Mouse (Mus musculus) urinary bladder, postnatal 36 days (tissue): ENCODE results near the gene Olfr557.

Experiments used
- DNase-seq, 2 experiments: peaks; one replicate each; pipeline ENCODE4 v3.0.0; 2022; ENCODE audit warnings: low spot score in 2 of 2, mixed read lengths in 1 of 2

Gene Olfr557

DNA sequence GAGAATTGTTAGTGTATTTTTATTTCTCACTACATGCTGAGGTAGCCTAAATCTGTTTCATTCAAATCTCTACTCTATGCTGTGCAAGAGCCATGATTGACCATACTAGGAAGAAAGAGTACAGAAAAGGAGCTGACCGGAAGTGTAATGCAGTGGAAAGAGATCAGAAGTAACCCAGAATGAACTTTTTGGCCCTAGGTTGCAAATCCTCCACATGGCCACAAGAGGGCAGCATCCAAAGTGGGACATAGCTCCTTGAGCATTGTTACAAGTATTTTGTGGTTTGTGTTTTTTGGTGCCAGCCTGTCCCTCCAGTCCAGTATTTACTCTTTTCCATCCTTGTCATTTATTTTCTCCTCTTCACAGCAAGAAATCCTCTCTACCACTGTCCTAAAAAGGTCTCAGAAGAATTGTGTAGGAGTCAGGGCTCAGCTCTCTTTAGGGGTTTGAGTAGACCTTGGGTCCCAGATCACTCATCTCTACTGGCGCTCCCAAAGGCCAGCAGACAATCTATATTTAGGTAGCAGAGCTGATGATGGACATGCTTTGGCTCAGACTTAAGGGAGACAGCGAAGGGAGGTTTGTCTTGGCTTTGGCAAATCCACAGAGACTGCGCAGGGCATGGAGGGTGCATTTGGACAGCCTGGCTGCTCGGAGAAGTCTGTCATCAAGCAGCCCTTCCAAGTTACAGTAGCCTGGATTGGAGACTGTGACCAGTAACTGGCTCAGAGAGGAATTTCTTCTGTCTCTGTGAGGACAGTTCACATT, at the start of gene Olfr557:
TSS of gene Olfr557 (plus strand) at position 553 of the 768 bp plus-strand sequence.
- DNase-seq: no peak

GRCm38 (mm10) chr7:102658523-102658922, 37.2 kb upstream of the Olfr557 start, which contains the start of gene Olfr555:
Olfr555 (plus strand) TSS chr7:102658823.
- DNase-seq: no peak

DNA sequence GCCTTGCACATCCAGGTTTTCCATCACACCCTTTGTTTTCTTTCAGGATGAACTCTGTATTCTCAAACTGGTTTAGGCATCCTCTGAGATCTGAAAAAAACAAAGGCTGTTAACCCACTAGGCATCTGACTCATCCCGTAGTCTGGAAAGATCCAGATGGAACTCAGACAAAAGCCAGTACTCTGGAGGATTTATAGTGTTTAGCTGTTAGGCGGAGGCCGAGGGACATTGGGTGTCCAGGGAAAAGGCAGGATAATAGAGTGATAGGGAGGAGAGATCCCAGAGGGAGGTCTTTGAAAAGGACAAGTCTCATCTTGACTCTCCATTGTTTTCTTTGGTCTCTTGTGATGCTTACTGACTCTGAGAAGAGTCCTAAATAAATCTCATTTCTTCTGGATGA, 31.1 kb upstream of the Olfr557 start, which contains the start of gene Olfr556:
TSS of gene Olfr556 (plus strand) at position 301 of the 400 bp plus-strand sequence.
- DNase-seq: no peak

DNA sequence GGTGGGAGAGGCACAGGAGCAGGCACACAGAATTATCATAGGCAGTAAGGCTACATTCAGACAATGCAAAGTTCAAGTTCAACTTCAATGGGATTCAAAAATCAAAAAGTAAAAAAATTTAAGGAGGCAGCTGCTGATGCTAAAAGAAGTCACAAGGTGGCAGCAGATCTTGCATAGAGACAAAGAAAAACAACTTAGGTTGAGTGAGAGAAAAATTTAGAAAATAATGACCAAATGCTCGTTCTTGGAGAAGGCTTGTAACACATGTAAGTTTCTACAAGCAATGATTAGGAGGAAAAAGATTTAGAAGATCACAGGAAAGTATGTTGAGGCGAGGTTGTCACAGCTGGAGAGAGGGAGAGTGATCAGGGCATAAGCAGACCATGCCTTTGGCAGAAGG, 30.3 kb upstream of the Olfr557 start:
- DNase-seq: no peak

- no peak for DNase-seq
Observed at GRCm38 (mm10) chr7:102676225-102676624, 19.5 kb upstream of the Olfr557 start.

DNA sequence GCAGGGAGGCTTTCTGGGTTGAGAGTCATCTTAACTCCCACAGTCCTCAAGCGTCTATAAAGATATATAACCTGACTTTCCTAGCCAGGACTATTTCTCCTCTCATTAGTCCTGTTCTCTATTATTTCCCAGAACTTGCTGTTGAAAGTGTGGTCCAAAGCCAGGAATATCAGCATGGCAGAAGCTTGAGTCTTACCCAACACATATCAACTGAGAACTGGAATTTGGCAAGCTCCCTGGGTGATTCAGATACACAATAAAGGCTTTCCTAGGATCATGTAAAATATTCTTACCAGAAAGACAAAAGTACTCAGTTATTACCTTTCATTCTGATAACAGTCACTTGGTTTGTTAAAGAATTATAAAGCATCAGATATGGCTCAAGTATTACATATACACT, 13.8 kb upstream of the Olfr557 start:
- DNase-seq: no peak

- peak; percentile 83 to 93 for DNase-seq
Observed at GRCm38 (mm10) chr7:102686944-102687501, 8.7 kb upstream of the Olfr557 start, which contains the start of gene Trim68. Trim68 (minus strand) TSS chr7:102687327.

DNA sequence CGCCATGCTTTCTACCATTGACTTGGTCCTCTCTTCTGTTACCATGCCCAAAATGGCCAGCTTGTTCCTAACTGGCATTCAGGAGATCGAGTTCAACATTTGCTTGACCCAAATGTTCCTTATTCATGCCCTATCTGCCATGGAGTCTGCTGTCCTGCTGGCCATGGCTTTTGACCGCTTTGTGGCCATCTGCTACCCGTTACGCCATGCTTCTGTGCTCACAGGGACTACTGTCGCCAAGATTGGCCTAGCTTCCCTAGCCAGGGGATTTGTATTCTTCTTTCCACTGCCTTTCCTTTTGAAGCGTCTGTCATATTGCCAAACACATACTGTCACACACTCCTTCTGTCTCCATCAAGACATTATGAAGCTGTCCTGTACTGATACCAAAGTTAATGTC, 2.8 kb downstream of the Olfr557 start:
- no peak for DNase-seq

- no peak for DNase-seq
Observed at GRCm38 (mm10) chr7:102701915-102702314, 6.2 kb downstream of the Olfr557 start, which contains the start of gene Olfr558. Olfr558 (plus strand) TSS chr7:102702215.

DNA sequence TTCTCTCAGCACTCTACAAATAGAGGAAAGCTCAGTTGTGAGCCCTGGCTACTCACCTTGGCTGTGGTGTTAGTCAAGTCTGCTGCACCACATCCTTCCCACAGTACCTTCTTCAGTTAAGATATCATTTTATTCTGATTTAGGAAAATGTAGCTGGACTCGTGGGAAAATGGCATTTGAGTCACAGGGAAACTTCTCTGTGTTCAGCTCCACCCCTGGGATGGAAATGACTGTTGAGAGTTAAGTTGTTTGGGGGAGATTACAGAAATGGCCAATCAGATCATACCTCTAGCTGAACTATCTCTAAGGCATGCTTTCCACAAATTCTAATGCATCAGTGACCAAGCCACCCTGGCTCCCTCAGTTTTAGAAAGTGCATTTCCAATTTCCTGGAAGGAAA, 23.3 kb downstream of the Olfr557 start, which contains the start of gene Olfr33:
TSS of gene Olfr33 (minus strand) at position 101 of the 400 bp plus-strand sequence.
- no peak for DNase-seq

- DNase-seq: no peak
Observed at GRCm38 (mm10) chr7:102727391-102727790, 31.7 kb downstream of the Olfr557 start, which contains the start of gene Olfr559. Olfr559 (minus strand) TSS chr7:102727491.

DNA sequence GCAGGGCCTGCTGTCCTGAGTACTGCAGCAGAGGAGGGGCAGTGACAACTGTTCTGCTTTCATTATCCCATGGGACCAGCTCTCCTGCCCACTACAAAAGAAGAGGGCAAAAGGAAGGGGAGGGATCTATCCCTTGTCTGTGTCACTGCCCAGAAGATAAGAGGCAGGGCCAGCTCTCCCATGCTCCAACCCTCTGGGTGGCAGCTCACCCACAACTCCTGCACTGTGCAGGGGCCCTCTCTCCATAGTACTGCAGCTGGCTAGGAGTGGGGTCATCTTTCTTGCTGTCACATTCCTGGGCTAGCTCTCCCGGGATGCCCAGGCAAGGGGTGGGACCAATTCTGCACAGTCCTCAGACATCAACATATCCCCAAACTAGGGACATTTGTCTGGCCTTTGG, 38.1 kb downstream of the Olfr557 start:
- no peak for DNase-seq

- DNase-seq: no peak
Observed at GRCm38 (mm10) chr7:102737705-102738104, 42.0 kb downstream of the Olfr557 start.
